Mouse (Mus musculus): ENCODE measurements around the gene Fas.

Gene Fas

GRCm38 (mm10) chr19:34370397-34370796 is 79.9 kb downstream of the Fas start:
- DNase-seq, result no peak

All from cerebellum, postnatal 36 days (tissue).